Mouse (Mus musculus) CH12.LX (cell line): ENCODE measurements around the gene Gm10100. TPM values are rescaled to one million over a fixed set of nuclear protein-coding genes. Genes with fewer than 3 reads are reported as not detected.
"Not testable (repeated sequence)": the region's sequence is repeated elsewhere in the genome, so short reads cannot be mapped to it uniquely, and the experiment has no call there.

Experiments used
- DNase-seq: peaks from one replicate; pipeline ENCODE4 v3.0.0-alpha.2; 2013; ENCODE audit errors: extremely low read depth
- H3K27ac ChIP-seq: 2 replicates; pipeline ENCODE4 v1.5.1; 2012; ENCODE audit warnings: low read depth, mild to moderate bottlenecking, control low read depth, moderate library complexity; ENCODE audit not compliant: insufficient read depth
- H3K27me3 ChIP-seq: replicated peaks from 2 replicates; pipeline ENCODE3; 2012; ENCODE audit warnings: inconsistent platforms
- H3K36me3 ChIP-seq, 2 experiments: replicated peaks in 1 of 2; 2 replicates each; pipeline versions ENCODE3 to v1.6.1; 2012; ENCODE audit warnings: inconsistent platforms in 1 of 2, low read length in 1 of 2, mild to moderate bottlenecking in 1 of 2, mixed read lengths in 1 of 2, moderate library complexity in 1 of 2; ENCODE audit not compliant: control insufficient read depth in 1 of 2, insufficient read depth in 1 of 2
- H3K4me1 ChIP-seq, 2 experiments: 2 replicates each; pipeline ENCODE4 v1.6.1; 2012; ENCODE audit warnings: inconsistent platforms in 1 of 2, moderate library complexity in 1 of 2; ENCODE audit not compliant: insufficient read depth in 2 of 2, control insufficient read depth in 1 of 2
- H3K4me2 ChIP-seq: 2 replicates; pipeline ENCODE4 v1.6.1; 2012; ENCODE audit warnings: low read depth, mild to moderate bottlenecking, control low read depth; ENCODE audit not compliant: poor library complexity, insufficient read depth, severe bottlenecking
- H3K4me3 ChIP-seq, 3 experiments: fragments of 150-350 bp in 1 of 3; sonication (generic) in 1 of 3; replicated peaks in 1 of 3; 2 replicates each; pipeline versions ENCODE3 to v1.5.1; 2011 to 2012; ENCODE audit warnings: low read depth in 2 of 3, low read length in 2 of 3, mild to moderate bottlenecking in 2 of 3, moderate library complexity in 2 of 3, control low read depth in 1 of 3, improper control_type of control experiment in 1 of 3, inconsistent platforms in 1 of 3, mixed read lengths in 1 of 3; ENCODE audit not compliant: poor library complexity in 1 of 3
- H3K79me2 ChIP-seq: replicated peaks from 2 replicates; pipeline ENCODE4 v1.6.1; 2012; ENCODE audit warnings: mild to moderate bottlenecking, moderate library complexity; ENCODE audit not compliant: control insufficient read depth, poor library complexity, insufficient read depth, severe bottlenecking; ENCODE audit errors: extremely low read depth
- H3K9ac ChIP-seq: 2 replicates; pipeline ENCODE4 v1.6.1; 2012; ENCODE audit warnings: low read depth, mild to moderate bottlenecking, control low read depth, moderate library complexity; ENCODE audit not compliant: insufficient read depth
- H3K9me3 ChIP-seq: replicated peaks from 2 replicates; pipeline ENCODE3; 2012; ENCODE audit warnings: low read length, inconsistent platforms, mixed read lengths
- CHD1 ChIP-seq: IDR thresholded peaks from 2 replicates; pipeline ENCODE4 v1.6.1; 2012; ENCODE audit warnings: low read depth, low read length, improper control_type of control experiment, inconsistent platforms
- CTCF ChIP-seq, 2 experiments: IDR thresholded peaks in 1 of 2; conservative IDR thresholded peaks in 1 of 2; 2 replicates each; pipeline ENCODE4 v1.5.1; 2011 to 2012; ENCODE audit warnings: low read depth in 2 of 2, low read length in 2 of 2, improper control_type of control experiment in 1 of 2, inconsistent platforms in 1 of 2, mild to moderate bottlenecking in 1 of 2, moderate library complexity in 1 of 2
- ELF1 ChIP-seq: IDR thresholded peaks from 2 replicates; pipeline ENCODE4 v1.6.1; 2014; ENCODE audit warnings: low read depth, mild to moderate bottlenecking, inconsistent platforms, low read length, improper control_type of control experiment
- JUN ChIP-seq: IDR thresholded peaks from 2 replicates; pipeline ENCODE4 v1.6.1; 2011; ENCODE audit warnings: low read depth, mild to moderate bottlenecking, low read length, improper control_type of control experiment, moderate library complexity; ENCODE audit not compliant: insufficient read depth
- JUND ChIP-seq: conservative IDR thresholded peaks from 2 replicates; pipeline ENCODE4 v1.6.1; 2011; ENCODE audit warnings: low read depth, low read length, improper control_type of control experiment
- MAZ ChIP-seq: IDR thresholded peaks from 2 replicates; pipeline ENCODE4 v1.6.1; 2012; ENCODE audit warnings: low read depth, mild to moderate bottlenecking, inconsistent platforms, low read length, improper control_type of control experiment, moderate library complexity
- MYC ChIP-seq: IDR thresholded peaks from 2 replicates; pipeline ENCODE4 v1.6.1; 2011; ENCODE audit warnings: low read depth, mild to moderate bottlenecking, improper control_type of control experiment, low read length
- PAX5 ChIP-seq: IDR thresholded peaks from 2 replicates; pipeline ENCODE4 v1.6.1; 2012; ENCODE audit warnings: low read length, inconsistent platforms, mixed read lengths
- POLR2A ChIP-seq: IDR thresholded peaks from 2 replicates; pipeline ENCODE4 v1.6.1; 2011; ENCODE audit warnings: low read depth, mild to moderate bottlenecking, improper control_type of control experiment, low read length
- SMC3 ChIP-seq: IDR thresholded peaks from 2 replicates; pipeline ENCODE4 v1.6.1; 2011; ENCODE audit warnings: low read depth, low read length, improper control_type of control experiment
- TBP ChIP-seq: conservative IDR thresholded peaks from 2 replicates; pipeline ENCODE4 v1.6.1; 2011; ENCODE audit warnings: low read depth, low read length, improper control_type of control experiment
- TCF12 ChIP-seq: IDR thresholded peaks from 2 replicates; pipeline ENCODE4 v1.6.1; 2014; ENCODE audit warnings: low read depth, mild to moderate bottlenecking, inconsistent platforms, low read length, improper control_type of control experiment
- ZKSCAN1 ChIP-seq: IDR thresholded peaks from 2 replicates; pipeline ENCODE4 v1.6.1; 2012; ENCODE audit warnings: low read depth, inconsistent platforms, low read length, improper control_type of control experiment, borderline replicate concordance
- ZMIZ1 ChIP-seq: IDR thresholded peaks from 2 replicates; pipeline ENCODE4 v1.6.1; 2012; ENCODE audit warnings: low read depth, mild to moderate bottlenecking, inconsistent platforms, low read length, improper control_type of control experiment
- dilution Hi-C: fragments of 300-500 bp; cut with MboI; formaldehyde crosslinking; loops from 2 replicates; pipeline ENCODE4 v1.14.3; 2020; ENCODE audit warnings: low sequenced_read_pairs; ENCODE audit not compliant: extremely low pct_unique_long_range_greater_than_20kb, extremely low pct_ligation_motif_present
- in situ Hi-C: fragments of 300-500 bp; cut with MboI; formaldehyde crosslinking; loops from 3 replicates; pipeline ENCODE4 v1.14.3; 2019; ENCODE audit warnings: low sequenced_read_pairs, low pct_ligation_motif_present, low pct_unique_long_range_greater_than_20kb, mixed read lengths
- polyA plus RNA-seq: library from polyadenylated mRNA; unstranded; fragments of >175 nt; gene quantifications from 2 replicates; pipeline ENCODE4 v1.2.1, GENCODE M21; 2012; ENCODE audit warnings: low read depth; ENCODE audit not compliant: insufficient read length
- total RNA-seq, 2 experiments: library from RNA; depleted of rRNA; stranded (reverse); fragments of 300-350 nt in 1 of 2; fragments of >200 nt in 1 of 2; gene quantifications; 2 replicates each; pipeline ENCODE4 v1.2.3; 2012 to 2014

Gm10100 gene
- total and polyA plus RNA-seq, 3 experiments = not detected

- Histone ChIP-seq H3K9ac (no peak within 1 kb of the TSS), H3K27ac (no peak within 1 kb of the TSS), H3K4me1 (no peaks in the 10 kb centered on the region), H3K36me3 (no peaks in the 10 kb centered on the region), H3K79me2 (no peaks in the 10 kb centered on the region), H3K4me3 (no peak within 1 kb of the TSS), H3K9me3 (peaks cover 17% of the 10 kb centered on the region), H3K27me3 (peaks cover 74% of the 10 kb centered on the region), H3K4me2 (no peak within 1 kb of the TSS)
- no peak for DNase-seq
- in situ Hi-C loops (no loop called here), dilution Hi-C loops (no loop called here)
- TF ChIP-seq CHD1 = no peak
Measured at GRCm38 (mm10) chr10:77697133-77697532, 29.2 kb upstream of the Gm10100 start, which contains the start of gene Gm9508. Gm9508 (minus strand) TSS chr10:77697233.

GRCm38 (mm10) chr10:77706326-77706725 lies 20.0 kb upstream of the Gm10100 start, which contains the start of gene Gm10272:
Gm10272 (plus strand) TSS chr10:77706626.
- no peak for DNase-seq
- Histone ChIP-seq H3K4me1 (no peaks in the 10 kb centered on the region), H3K4me3 (no peak within 1 kb of the TSS), H3K27me3 (peaks cover 74% of the 10 kb centered on the region), H3K27ac (no peak within 1 kb of the TSS), H3K36me3 (no peaks in the 10 kb centered on the region), H3K9ac (no peak within 1 kb of the TSS)
- in situ Hi-C loops (no loop called here), dilution Hi-C loops (no loop called here)
- TF ChIP-seq JUN (no peak), ZKSCAN1 (no peak), TCF12 (no peak), PAX5 (no peak), ZMIZ1 (no peak), JUND (no peak), MYC (no peak), MAZ (no peak), ELF1 (no peak), TBP (no peak)
- TF ChIP-seq, all 38 proteins: peak for 0
- H3K9me3 ChIP-seq = peaks cover 34% of the 10 kb centered on the region
- no peak within 1 kb of the TSS for H3K4me2 ChIP-seq
- H3K79me2 ChIP-seq = no peaks in the 10 kb centered on the region

- Histone ChIP-seq H3K36me3 (no peaks in the 10 kb centered on the region), H3K27me3 (peaks cover 63% of the 10 kb centered on the region), H3K79me2 (no peaks in the 10 kb centered on the region), H3K9ac (no peak overlapping the region), H3K4me2 (no peak overlapping the region), H3K4me1 (no peaks in the 10 kb centered on the region), H3K4me3 (no peak overlapping the region), H3K27ac (no peak overlapping the region), H3K9me3 (peaks cover 22% of the 10 kb centered on the region)
- DNase-seq = no peak
- TF ChIP-seq SMC3 = 0 out of 2 replicates have a peak, but pooled peaks have one; percentile 8
- TF ChIP-seq POLR2A = no peak
- peak in 1 of 2 experiments; percentile 35; a peak in 2 of 4 replicates for TF ChIP-seq CTCF (conservative IDR thresholded peaks at IDR 0.05 in 1 of 2, IDR thresholded peaks at IDR 0.05 in 1 of 2; ENCODE audit: low read depth in 2 of 2, low read length in 2 of 2)
- in situ Hi-C loops = no loop called here
- dilution Hi-C loops = no loop called here
Measured at GRCm38 (mm10) chr10:77709831-77710230, 16.5 kb upstream of the Gm10100 start.

- H3K4me1 ChIP-seq, H3K36me3 ChIP-seq, dilution Hi-C loops, H3K27ac ChIP-seq, H3K4me3 ChIP-seq, in situ Hi-C loops, DNase-seq, H3K9ac ChIP-seq, H3K4me2 ChIP-seq, H3K79me2 ChIP-seq: not testable (repeated sequence)
- peaks cover 57% of the 10 kb centered on the region for H3K27me3 ChIP-seq
- peaks cover 20% of the 10 kb centered on the region for H3K9me3 ChIP-seq
Measured at GRCm38 (mm10) chr10:77711157-77711556, 15.1 kb upstream of the Gm10100 start, which contains the start of gene Gm10024. Gm10024 (plus strand) TSS chr10:77711457.
